Mouse (Mus musculus) midbrain, postnatal 0 days (tissue): ENCODE measurements around the gene Spsb4. TPM values are rescaled to one million over a fixed set of nuclear protein-coding genes. Genes with fewer than 3 reads are reported as not detected.

Experiments
- ATAC-seq: fragments of 200-750 bp; cut with Nextera tagmentation; 2 replicates; pipeline ENCODE4 v1.8.0; 2017; ENCODE audit warnings: moderate number of reproducible peaks, mild to moderate bottlenecking, moderate TSS enrichment, moderate library complexity; ENCODE audit not compliant: low FRiP score
- DNase-seq: peaks from one replicate; pipeline ENCODE4 v3.0.0-alpha.2; 2015; ENCODE audit warnings: low spot score
- H3K27ac ChIP-seq: fragments of 300-500 bp; sonication (generic); 2 replicates; pipeline ENCODE4 v1.5.1; 2014; ENCODE audit warnings: low read depth, mild to moderate bottlenecking, low read length, mixed read lengths
- H3K27me3 ChIP-seq: fragments of 300-500 bp; sonication (generic); 2 replicates; pipeline ENCODE4 v1.6.1; 2014; ENCODE audit warnings: low read length, control low read depth, mixed read lengths; ENCODE audit not compliant: insufficient read depth
- H3K36me3 ChIP-seq: fragments of 300-500 bp; sonication (generic); 2 replicates; pipeline ENCODE4 v1.6.1; 2014; ENCODE audit warnings: low read length, control low read depth, mixed read lengths; ENCODE audit not compliant: insufficient read depth
- H3K4me1 ChIP-seq: fragments of 300-500 bp; sonication (generic); 2 replicates; pipeline ENCODE4 v1.6.1; 2014; ENCODE audit warnings: mild to moderate bottlenecking, control low read depth, antibody characterized with exemption, low read length, mixed read lengths; ENCODE audit not compliant: insufficient read depth
- H3K4me2 ChIP-seq: fragments of 300-500 bp; sonication (generic); 2 replicates; pipeline ENCODE4 v1.6.1; 2014; ENCODE audit warnings: low read depth, mild to moderate bottlenecking, low read length, mixed read lengths; ENCODE audit not compliant: poor library complexity, severe bottlenecking
- H3K4me3 ChIP-seq: fragments of 300-500 bp; sonication (generic); 2 replicates; pipeline ENCODE4 v1.5.1; 2014; ENCODE audit warnings: low read depth, mild to moderate bottlenecking, low read length, moderate library complexity
- H3K9ac ChIP-seq: fragments of 300-500 bp; sonication (generic); replicated peaks from 2 replicates; pipeline ENCODE4 v1.6.1; 2014; ENCODE audit warnings: mild to moderate bottlenecking, low read length, moderate library complexity, mixed read lengths; ENCODE audit not compliant: poor library complexity, severe bottlenecking
- H3K9me3 ChIP-seq: fragments of 300-500 bp; sonication (generic); 2 replicates; pipeline ENCODE4 v1.6.1; 2016; ENCODE audit warnings: low read length, control low read depth
- CTCF ChIP-seq: IDR thresholded peaks from 2 replicates; pipeline ENCODE4 v1.5.1; 2016; ENCODE audit warnings: antibody characterized with exemption, mild to moderate bottlenecking
- WGBS: fragments of 180-500 bp; shearing (Covaris S2); extraction: QIAGEN DNeasy Blood & Tissue Kit; methylation state at CpG from one replicate; pipeline ENCODE4 v1.1.7; 2014; 5-methylcytosine and 5-hydroxymethylcytosine counted together
- polyA plus RNA-seq: library from polyadenylated mRNA; unstranded; fragments of >200 nt; fragmentation: Nextera tagmentation; extraction: Ambion mirVana; gene quantifications from 2 replicates; pipeline ENCODE4 v1.2.1, GENCODE M21; 2015
- total RNA-seq: library from RNA; depleted of rRNA; stranded (reverse); fragments of >200 nt; gene quantifications from 2 replicates; pipeline ENCODE4 v1.2.3, GENCODE M21; 2014

Spsb4 gene
- total and polyA plus RNA-seq, 2 experiments from 2014 or later: 21.2 to 38.9 TPM

GRCm38 (mm10) chr9:97013698-97014097 lies 4.9 kb downstream of the Spsb4 start:
- H3K27me3 ChIP-seq: no peaks in the 10 kb centered on the region
- H3K9me3 ChIP-seq: no peaks in the 10 kb centered on the region
- H3K4me1 ChIP-seq: peaks cover 16% of the 10 kb centered on the region
- H3K4me3 ChIP-seq: no peak overlapping the region
- no peak overlapping the region for H3K4me2 ChIP-seq
- no peak overlapping the region for H3K27ac ChIP-seq
- H3K36me3 ChIP-seq: no peaks in the 10 kb centered on the region
- WGBS: 73% methylated on average over 9 of the region's 9 CpGs
- DNase-seq (no peak), ATAC-seq (no peak)
- H3K9ac ChIP-seq: no peak overlapping the region
- no peak for TF ChIP-seq CTCF

- no peak for TF ChIP-seq CTCF
- Histone ChIP-seq H3K27ac (0 out of 2 replicates have a peak overlapping the region, but pooled peaks have one; percentile 18), H3K36me3 (no peaks in the 10 kb centered on the region), H3K4me2 (0 out of 2 replicates have a peak overlapping the region, but pooled peaks have one; percentile 9), H3K9me3 (no peaks in the 10 kb centered on the region; the same call in 1 of the 2 replicates), H3K4me3 (no peak overlapping the region), H3K4me1 (peaks cover 16% of the 10 kb centered on the region), H3K9ac (no peak overlapping the region), H3K27me3 (no peaks in the 10 kb centered on the region)
- ATAC-seq (no peak), DNase-seq (peak; percentile 62)
- 19% methylated on average over 6 of the region's 6 CpGs for WGBS
These were observed 5.5 kb downstream of the Spsb4 start for GRCm38 (mm10) chr9:97013153-97013552.

GRCm38 (mm10) chr9:97011454-97012195 lies 7.0 kb downstream of the Spsb4 start:
- Histone ChIP-seq H3K27me3 (no peaks in the 10 kb centered on the region), H3K4me2 (no peak overlapping the region), H3K36me3 (no peaks in the 10 kb centered on the region), H3K27ac (peak overlapping the region; percentile 9; the same call in 1 of the 2 replicates), H3K9ac (no peak overlapping the region), H3K4me1 (peaks cover 12% of the 10 kb centered on the region), H3K9me3 (no peaks in the 10 kb centered on the region; the same call in 1 of the 2 replicates), H3K4me3 (no peak overlapping the region)
- DNase-seq (peak; percentile 81), ATAC-seq (peak; percentile 42; the same call in 1 of the 2 replicates)
- no peak for TF ChIP-seq CTCF
- WGBS: 30% methylated on average over 15 of the region's 15 CpGs

DNA sequence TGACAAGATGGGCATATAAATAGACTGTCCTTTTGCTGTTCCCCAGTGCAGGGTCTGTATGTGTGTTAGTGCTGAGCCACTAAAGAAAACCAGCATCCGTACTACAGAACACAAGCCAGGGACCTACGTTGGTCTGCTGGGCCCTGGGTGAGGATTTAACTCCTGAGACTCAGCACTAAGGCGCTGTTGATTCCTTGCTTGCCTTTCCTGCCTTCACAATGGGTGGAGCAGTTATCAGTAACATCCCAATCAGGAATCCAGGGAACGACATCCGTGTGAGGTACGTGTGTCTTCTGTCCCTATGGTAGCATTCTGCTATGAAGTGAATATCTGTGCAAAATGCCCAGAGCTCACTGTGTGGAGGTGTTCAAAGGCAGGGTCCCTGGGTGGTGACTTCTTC lies 8.2 kb downstream of the Spsb4 start:
- no peaks in the 10 kb centered on the region for H3K27me3 ChIP-seq
- H3K27ac ChIP-seq: no peak overlapping the region
- H3K36me3 ChIP-seq: no peaks in the 10 kb centered on the region
- DNase-seq (no peak), ATAC-seq (no peak)
- peaks cover 11% of the 10 kb centered on the region for H3K4me1 ChIP-seq
- H3K4me3 ChIP-seq: no peak overlapping the region
- H3K9me3 ChIP-seq: no peaks in the 10 kb centered on the region; the same call in 1 of the 2 replicates
- TF ChIP-seq CTCF: no peak
- H3K4me2 ChIP-seq: no peak overlapping the region
- no peak overlapping the region for H3K9ac ChIP-seq
- WGBS: 84% methylated on average over 6 of the region's 6 CpGs

DNA sequence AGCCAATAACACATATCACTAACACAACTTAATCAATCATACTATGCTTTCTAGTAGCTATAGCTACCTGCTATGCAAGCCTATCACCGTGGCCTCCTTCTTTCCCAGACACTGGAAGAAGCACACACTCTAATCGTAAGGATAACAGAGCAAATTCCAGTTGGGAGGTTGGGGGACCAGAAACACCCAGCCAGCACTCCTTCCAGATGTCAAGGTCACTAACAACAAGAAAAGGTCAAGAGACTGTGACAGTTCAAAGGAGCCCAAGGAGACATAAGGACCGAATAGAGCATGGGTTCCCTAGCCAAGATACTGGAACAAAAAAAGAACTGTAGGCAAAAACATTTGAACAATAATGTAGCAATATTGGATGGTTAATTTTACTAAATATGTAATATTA lies 13.9 kb downstream of the Spsb4 start:
- TF ChIP-seq CTCF: no peak
- DNase-seq (no peak), ATAC-seq (no peak)
- no peaks in the 10 kb centered on the region for H3K36me3 ChIP-seq
- H3K4me2 ChIP-seq: no peak overlapping the region
- H3K27ac ChIP-seq: no peak overlapping the region
- H3K4me3 ChIP-seq: no peak overlapping the region
- H3K27me3 ChIP-seq: no peaks in the 10 kb centered on the region
- H3K9ac ChIP-seq: no peak overlapping the region
- no peaks in the 10 kb centered on the region; the same call in 1 of the 2 replicates for H3K9me3 ChIP-seq
- peaks cover 2% of the 10 kb centered on the region; the same call in 1 of the 2 replicates for H3K4me1 ChIP-seq
- 62% methylated on average over 3 of the region's 3 CpGs for WGBS

- DNase-seq: no peak
- H3K9ac ChIP-seq: no peak overlapping the region
- ATAC-seq: no peak
- H3K27ac ChIP-seq: no peak overlapping the region
- no peaks in the 10 kb centered on the region for H3K36me3 ChIP-seq
- TF ChIP-seq CTCF: no peak
- H3K4me1 ChIP-seq: peaks cover 2% of the 10 kb centered on the region; the same call in 1 of the 2 replicates
- H3K4me2 ChIP-seq: no peak overlapping the region
- H3K27me3 ChIP-seq: no peaks in the 10 kb centered on the region
- 81% methylated on average over 5 of the region's 5 CpGs for WGBS
- H3K4me3 ChIP-seq: no peak overlapping the region
- no peaks in the 10 kb centered on the region for H3K9me3 ChIP-seq
These were observed 15.5 kb downstream of the Spsb4 start for GRCm38 (mm10) chr9:97003173-97003572.
